Mouse (Mus musculus) yolk sac, embryonic 10.5 days (tissue): Measurements from ENCODE around the gene Ndc1.
"Not testable (repeated sequence)": the region's sequence is repeated elsewhere in the genome, so short reads cannot be mapped to it uniquely, and the experiment has no call there.

ENCODE experiments used
- DNase-seq: peaks from one replicate; pipeline ENCODE4 v3.0.0-alpha.2; 2017; ENCODE audit warnings: low spot score

The Ndc1 gene

DNA sequence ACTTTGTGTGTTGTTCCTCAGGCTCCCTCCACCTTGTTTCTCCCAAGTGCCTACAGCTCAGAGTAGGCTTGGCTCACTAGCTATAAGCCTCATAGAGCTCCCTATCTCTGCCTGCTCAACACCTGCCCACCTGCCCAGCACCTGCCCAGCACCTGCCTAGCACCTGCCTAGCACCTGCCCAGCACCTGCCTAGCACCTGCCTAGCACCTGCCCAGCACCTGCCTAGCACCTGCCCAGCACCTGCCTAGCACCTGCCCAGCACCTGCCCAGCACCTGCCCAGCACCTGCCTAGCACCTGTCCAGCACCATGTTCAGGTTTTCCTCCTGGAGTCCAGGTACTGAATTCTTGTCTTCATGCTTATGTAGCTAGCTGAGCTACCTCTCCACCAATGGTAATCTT lies 1.2 kb upstream of the Ndc1 start:
- not testable (repeated sequence) for DNase-seq

DNA sequence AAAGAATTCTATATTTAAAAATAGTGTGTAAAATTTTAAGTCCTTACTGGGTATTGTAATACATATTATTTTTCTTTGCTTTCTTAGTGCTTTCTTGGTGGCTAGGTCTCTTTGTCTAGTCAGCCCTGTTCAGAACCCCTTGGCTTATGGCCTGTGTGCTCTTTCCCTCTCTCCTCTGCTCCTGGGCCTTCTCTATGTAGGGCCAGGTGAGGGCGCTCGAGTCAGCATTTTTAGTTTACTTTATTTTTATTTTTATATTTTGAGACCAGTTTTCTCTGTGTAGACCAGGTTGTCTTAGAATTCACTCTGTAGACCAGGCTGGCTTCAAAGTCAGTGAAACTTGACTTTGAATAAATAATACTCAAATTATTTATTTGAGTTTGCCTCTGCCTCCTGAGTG lies 4.7 kb downstream of the Ndc1 start:
- no peak for DNase-seq

DNA sequence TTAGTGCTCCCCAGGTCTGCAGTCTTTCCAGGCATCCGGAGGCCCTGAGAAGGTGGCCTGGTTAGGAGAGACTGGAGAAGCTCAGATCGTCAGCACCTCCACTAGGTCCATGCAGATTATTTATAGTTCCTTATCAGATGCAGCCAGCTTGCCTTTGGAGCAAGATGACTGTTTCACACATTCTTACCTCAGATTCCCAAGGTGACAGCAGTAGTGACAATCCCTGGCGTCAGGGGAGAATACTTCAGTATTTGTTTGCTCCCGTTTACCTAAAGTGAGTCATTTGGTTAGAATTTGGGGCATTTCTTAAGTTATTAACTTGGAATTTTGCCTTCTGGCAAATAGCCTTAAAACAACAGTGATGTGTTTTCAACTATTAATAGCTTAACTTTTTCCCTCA lies 7.1 kb downstream of the Ndc1 start:
- no peak for DNase-seq

DNA sequence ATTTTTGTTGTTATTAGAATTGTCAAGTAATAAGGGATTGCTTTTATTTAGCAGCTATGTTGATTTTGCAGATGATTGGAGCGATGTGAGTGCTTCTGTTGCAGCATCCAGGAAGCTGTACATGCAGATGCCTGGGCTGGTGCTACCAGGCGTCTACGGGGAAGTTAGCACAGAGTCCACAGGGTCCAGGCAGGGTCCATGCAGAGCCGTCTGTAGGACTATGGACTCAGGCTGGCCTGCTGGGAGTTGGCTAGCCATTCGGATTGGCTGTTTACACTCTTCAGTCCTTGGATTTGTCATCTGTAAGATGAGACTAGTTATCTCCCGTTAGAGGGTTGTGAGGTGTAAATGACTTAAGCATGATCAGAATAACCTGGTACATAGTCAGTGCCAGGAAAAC lies 11.4 kb downstream of the Ndc1 start:
- DNase-seq, result peak; percentile 57

DNA sequence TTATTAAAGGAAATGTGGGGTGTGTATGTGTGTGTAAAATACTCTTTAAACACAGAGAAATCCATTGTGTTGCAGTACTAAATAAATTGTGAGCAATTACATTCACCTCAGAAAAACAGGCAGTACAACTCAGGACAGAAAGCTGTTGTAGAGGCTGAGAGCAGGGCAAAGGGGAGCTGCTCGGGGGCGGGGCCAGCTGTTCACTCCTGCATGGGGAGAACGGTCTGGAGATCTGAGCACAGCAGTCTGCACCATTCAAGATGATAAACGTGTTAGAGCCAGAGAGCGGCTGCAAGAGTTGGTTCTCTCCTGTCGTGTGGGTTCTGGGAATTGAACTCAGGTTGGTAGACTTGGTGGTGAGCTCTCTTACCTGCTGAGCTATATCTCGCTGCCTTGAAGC lies 13.3 kb downstream of the Ndc1 start:
- DNase-seq, result no peak

DNA sequence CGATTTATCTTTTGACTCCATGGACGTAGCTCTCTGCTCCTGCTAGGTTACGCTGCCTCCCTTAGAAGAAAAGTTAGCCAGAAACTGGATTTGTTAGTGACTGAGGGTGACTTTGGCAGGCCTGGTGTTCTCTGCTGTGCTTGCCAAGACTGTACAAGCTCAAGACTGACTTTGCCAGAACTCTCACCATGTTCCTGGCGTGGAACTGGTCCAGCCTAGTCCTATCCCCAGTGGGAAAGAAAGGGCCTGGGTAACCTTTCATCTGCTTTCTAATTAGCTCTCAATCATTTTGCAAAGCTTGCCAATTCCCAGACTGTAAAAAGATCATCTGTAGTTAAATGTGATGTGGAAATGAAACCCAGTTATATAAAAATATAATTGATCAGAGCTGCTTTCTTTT lies 19.5 kb downstream of the Ndc1 start:
- no peak for DNase-seq

DNA sequence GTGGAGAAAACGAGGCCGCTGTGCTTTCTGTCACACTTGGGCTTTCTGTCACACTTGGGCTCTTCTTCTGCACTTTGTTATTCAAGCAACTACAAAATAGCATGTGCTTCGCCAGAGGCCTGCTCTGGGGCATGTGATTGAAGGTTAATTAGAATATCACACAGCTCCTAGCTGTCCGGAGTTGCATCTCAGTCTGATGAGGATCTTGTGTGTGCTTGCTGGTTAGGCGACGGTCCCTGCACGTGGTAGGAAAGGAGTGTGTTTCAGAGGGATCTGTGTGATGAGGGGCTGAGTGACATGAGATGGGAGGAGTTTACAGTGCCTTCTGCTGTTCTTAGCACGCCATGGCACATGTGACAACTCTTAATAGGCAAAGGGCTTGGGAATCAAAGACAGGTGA lies 19.9 kb downstream of the Ndc1 start:
- DNase-seq, result no peak

DNA sequence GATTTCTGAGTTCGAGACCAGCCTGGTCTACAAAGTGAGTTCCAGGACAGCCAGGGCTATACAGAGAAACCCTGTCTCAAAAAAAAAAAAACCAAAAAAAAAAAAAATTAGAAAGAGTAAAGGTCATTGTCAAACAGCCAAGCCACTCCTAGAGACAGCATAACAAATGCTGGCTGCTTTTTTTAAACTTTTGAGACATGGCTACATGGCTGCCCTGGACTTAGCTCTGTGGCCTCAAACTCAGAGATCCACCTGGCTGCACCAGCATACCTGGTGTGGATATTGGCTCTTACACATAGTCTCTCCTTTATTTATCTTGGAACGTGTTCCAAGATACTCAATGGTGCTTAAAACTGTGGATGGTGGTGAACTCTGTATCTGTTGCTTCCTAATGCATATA lies 20.7 kb downstream of the Ndc1 start:
- no peak for DNase-seq

DNA sequence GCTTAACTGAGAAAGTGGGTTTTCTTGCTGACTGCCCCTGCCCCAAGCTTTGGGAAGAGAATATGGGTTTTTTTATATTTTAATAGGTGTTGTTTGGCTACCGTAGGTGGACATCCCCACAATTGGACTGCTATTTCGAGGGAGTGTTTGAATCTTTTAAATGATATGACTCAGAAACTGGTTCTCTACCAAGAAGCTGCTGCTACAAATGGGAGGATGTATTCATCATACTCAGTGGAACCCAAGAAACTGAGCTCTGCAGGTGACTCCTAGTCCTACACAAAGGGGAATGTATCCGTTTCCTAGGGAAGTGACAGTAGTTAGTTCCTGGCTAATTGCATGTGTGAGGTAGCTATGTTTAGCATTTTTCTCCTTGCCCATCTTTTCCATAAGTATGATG lies 21.8 kb downstream of the Ndc1 start:
- DNase-seq, result no peak

DNA sequence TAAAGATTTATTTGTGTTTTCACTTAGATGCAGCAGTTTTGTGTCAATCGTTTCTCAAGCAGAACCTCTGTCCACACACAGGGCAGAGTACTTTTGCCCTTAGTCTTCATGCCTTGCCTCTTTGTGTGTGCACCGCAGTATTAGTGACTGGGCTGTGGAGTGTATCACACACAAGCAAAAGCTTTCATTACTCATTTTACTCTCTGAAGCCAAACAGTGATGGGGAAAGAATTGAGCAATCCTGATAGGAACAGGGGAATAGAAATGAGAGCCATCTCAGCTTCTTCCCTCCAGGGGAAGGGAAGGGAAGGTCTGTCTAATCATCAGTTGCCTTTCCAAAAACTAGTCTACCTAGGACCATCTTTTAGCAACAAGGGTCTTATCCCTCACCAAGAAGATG lies 26.2 kb downstream of the Ndc1 start:
- DNase-seq, result no peak

DNA sequence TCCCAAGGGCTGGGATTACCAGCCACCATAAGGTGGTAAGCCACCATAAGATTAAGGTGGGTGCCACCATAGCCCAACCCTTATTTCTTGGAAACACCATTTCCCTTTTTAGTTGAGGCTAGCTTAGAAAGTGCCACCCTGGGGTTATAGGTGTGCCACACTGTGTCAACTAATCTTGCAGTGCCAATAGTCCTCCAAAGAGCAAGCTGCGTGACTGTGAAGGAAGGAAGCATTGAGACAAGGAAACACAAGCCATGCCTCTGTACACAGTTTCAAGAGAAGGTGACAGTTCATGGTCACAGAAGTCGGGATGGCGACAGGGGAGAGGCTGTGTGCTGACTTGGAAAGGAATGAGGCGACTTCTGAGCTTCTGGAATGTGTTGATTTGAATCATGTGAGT lies 52.6 kb downstream of the Ndc1 start:
- no peak for DNase-seq

DNA sequence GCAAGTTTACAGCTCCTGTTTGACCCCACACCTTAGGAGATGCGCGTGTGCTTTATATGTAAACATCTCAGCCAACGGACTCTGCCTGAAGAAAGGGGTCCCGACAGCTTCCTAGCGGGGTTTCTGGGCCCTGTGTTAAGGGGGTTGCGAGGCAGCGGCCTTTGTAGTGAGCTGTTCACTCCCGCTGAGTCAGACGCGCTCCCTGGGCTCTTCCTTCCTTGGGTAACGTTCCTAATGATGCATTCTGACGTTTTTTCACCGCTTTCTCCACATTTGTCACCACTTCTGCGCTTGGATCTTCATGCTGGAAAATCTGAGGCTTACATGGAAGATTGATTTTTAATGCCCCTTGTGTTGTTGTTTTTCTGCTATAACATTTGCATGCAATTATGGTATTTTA lies 54.1 kb downstream of the Ndc1 start:
- no peak for DNase-seq

DNA sequence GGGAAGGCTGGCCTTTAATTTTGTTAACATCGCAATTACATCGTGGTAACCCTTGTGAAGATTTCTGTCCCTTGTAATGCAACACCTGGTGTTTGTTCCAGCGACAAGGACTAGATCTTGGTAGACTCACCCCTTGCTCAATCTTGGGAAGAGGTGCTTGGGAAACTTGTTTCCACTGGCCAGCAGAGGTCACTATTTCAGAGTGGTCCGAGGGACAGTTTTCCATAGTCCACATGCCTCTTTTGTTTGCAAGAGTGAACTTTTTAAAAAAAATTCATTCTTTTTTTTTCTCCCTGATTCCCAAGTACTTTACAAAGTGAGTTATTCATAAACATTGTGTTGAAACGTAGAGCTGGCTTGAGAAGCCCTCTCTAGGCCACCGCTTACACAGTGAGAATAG lies 54.6 kb downstream of the Ndc1 start:
- no peak for DNase-seq

DNA sequence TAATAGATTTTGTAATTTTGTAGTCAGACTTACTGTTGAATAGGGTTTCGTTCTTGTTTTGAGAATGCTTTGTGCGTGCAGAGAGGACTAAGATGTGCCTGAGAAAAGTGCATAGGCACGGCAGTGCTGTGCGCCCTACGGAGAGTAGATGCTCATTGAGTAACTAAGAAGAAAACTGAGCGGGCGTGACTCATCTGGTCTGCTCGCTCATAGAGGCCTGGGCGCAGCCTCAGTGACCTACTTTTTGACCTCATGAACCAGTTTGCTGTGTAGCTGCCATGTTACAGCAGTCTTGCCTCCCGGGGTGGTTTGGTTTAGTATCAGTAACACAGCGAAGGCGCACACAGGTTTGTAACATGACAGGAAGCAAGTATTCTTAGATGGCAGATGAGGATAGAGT lies 58.0 kb downstream of the Ndc1 start:
- no peak for DNase-seq

DNA sequence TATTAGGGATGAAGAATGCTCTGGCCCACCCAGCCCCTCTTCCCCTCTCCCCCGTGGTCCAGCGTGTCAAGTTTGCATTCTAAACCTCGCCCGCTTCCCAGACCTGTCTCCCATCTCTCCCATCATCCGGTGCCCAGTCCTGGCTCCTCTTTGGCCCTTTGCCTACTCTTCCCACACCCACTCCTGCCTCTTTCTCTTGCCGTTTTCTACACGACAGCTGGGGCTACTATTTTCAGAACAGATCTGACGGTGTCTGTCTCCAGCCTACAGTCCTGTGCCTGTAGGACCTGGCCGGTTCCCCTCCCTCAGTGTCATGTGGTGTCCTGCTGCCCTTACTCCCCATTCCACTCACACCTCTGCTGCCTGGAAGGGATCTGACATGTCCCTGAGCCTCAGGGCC lies 59.0 kb downstream of the Ndc1 start:
- DNase-seq, result no peak

DNA sequence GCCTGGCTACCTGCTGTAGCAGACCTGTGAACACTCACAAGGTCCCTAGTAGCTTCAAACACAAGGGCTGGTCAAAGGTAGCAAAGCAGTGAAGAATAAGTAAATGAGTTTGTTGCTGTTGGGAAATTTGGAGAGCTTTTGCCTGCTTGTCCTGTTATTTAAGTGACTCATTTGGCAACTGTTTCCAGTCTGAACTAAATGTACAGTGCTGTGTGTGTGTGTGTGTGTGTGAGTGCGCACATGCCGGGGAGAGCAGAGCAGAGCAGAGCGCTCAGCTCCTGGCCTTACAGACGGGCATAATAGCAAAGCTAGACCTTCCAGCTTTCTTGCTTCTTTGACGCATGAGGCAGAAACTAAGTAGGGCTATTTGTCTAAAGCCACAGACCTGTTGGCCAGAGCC lies 65.1 kb downstream of the Ndc1 start:
- no peak for DNase-seq

DNA sequence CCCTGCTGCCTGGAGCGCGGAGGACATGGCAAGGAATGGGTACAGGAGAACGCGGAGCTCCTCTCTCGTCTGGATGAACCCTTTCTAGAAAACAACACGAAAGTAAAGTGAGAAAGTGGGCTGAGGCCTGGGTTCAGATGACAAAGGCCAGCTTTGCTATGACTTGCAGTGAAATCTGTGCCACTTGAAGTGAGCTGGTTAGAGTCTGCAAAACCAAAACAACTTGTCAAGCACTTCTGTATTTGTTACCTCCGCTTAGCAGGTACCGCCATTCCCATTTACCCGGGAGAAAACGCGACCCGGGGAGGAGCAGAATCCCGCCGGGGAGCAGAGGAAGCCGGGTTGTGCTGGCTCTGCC lies 66.4 kb downstream of the Ndc1 start:
- DNase-seq, result no peak

DNA sequence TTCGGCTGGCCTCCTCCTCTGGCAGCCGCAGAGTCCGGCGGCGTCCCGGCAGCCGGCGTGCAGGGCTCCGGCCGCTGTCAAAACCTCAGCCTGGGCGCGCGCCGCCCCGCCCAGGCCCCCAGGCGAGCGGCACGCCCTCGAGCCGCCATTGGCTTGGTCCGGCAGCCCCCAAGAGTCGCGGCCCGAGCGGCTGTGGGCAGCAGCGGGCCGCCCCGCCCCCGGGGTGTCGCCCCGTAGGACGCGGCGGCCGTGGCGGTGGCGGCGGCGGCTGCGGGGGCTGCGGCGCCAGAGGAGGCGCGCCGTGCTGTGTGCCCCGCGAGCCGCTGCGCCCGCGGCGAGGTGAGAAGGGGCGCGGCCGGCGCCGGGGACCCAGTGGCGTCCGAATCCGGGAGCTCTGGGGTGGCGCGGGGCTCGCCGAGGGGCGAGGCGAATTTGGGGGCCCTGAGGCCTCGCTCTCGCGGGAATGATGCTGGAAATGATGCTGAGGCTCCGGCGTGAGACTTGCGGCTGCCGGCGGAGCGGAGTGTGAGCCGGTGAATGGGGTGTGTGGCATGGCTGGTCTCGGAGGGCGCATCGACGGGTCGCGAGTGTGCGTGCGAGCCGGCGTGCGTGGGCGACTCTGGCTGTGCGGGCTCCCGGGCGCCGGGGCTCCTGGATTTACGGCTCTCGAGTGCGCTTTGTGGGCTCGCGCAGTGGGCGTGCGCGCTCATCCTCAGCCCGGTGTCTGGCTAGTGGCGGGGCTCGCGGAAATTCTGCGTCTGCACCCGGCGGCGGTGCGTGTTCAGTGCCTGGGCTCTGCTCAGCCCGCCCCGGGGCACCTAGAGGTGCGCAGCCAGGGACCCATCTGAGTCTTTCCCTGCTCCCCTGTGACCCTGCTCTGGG lies 67.0 kb downstream of the Ndc1 start, which contains the start of gene Glis1:
Gene Glis1, plus strand, starts transcription at position 236 of the 882 bp plus-strand sequence.
- DNase-seq, result peak; percentile 80

DNA sequence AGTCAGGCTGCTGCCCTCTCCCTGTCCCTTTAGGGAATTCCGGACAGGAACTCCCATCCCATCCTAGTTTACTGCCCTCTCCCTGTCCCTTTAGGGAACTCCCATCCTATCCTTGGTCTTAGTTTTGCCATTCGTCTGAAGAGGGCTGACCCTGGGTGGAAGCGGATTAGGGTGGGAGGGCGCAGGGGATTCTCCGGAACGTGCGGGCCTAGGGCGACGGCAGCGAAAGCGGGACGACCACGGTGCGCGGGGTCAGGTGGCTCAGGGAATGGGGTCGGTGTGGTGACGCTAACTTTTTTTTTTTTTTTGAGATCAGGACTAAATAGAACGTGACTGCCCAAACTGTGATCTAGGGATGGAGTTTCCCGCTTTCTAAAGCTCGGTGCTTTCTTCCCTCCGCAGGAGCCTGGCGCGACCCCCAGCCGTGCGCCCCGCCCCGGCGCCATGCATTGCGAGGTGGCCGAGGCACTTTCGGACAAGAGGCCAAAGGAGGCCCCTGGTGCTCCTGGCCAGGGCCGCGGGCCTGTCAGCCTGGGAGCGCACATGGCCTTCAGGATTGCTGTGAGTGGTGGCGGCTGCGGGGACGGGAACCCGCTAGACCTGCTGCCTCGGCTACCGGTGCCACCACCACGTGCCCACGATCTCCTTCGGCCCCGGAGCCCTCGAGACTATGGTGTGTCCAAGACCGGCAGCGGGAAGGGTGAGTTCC lies 67.8 kb downstream of the Ndc1 start:
- DNase-seq, result no peak

DNA sequence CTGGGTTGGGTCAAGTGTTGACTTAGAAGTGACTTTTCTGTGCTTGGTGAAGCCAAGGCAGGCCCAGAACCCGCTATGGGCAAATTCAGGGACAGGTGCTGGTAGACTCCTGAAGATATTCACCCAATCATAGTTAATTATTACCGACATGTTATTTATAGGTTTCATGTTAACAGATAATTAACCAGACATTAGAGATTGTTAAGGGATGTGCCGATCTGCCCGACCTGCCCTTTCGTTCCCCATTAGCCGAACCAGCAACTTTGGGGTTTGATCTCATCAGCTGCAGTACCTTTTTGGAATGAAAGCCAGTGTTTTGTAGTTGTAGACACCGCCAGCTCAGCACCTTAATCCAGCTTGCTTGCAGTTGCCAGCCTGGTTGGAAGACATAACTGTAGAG lies 68.9 kb downstream of the Ndc1 start:
- DNase-seq, result no peak

DNA sequence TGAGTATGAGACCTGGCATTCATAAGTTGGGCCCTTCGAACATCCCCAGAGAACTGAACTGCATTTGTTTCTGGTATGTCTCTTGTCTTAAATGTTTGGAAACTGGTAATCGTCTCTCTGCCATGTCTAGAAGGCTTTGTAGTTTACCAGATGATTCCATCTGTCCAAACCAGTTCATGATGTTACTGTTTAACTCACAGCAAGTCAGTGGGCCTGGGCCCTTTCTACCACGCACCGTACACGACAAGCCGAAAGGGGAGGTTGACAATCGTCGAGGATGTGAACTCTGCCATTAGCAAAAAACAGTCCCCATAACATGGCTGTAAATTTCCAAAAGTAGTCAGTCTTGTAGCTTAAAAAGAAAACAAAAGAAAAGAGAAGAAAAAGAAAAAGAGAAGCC lies 71.2 kb downstream of the Ndc1 start:
- no peak for DNase-seq

DNA sequence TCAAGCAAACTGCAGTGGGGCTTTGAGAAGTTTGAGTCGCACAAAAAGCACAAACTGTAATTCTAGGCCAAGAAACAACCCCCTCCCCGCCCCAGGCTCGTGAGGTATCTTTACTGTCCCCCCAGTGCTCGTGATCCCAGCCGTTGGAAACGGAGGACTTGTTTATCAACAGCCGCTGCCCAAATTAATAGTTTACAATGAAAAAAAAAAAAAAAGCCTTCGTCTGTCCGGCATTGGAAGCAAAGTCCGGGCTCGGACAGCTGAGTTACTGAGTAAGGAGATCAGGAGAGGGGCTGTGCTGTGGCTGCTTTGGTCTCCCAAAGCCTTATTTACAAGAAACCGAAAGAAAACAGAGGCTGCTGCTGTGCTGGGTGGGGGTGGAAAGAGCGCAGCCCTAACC lies 72.7 kb downstream of the Ndc1 start:
- peak; percentile 60 for DNase-seq

DNA sequence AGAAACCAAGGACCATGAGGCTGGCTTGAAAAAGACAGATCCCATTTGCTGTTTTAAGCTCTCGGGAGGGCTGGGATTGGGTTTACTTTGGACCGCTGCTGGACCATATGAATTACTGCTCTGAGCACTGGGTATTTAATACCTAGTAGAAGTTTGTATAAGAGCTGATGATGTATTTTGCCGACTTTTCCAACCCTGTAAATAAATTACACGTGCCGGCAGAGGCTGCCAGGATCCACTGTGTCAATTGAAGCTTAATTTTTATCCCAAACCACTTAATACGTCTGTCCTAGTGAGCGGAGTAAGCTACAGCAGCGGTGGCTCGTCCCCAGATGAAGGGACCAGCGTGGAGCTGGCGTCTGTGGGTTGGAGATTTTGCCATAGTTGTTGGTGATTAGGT lies 74.7 kb downstream of the Ndc1 start:
- DNase-seq, result no peak
